Mouse (Mus musculus) left cerebral cortex, postnatal 25 days (tissue): Measurements from ENCODE around the gene Nfic. TPM values are rescaled to one million over a fixed set of nuclear protein-coding genes. Genes with fewer than 3 reads are reported as not detected.

Experiments
- DNase-seq, 2 experiments: peaks; one replicate each; pipeline ENCODE4 v3.0.0; 2022; ENCODE audit warnings: low spot score in 2 of 2, mixed read lengths in 1 of 2
- intact Hi-C: fragments of 180-260 bp; cut with DNase I; formaldehyde crosslinking; loops from one replicate; pipeline ENCODE4 v1.15.1; 2025
- total RNA-seq, 2 experiments: library from RNA; stranded (reverse); gene quantifications; 2 replicates each; pipeline ENCODE4 v1.2.3; 2021

Gene Nfic
- total RNA-seq, 2 experiments from 2014 or later: 81.1 to 87.3 TPM

- peak; percentile 100 for DNase-seq
- intact Hi-C loops: no loop called here
These were observed 76.8 kb downstream of the Nfic start for GRCm38 (mm10) chr10:81378553-81379182.

DNA sequence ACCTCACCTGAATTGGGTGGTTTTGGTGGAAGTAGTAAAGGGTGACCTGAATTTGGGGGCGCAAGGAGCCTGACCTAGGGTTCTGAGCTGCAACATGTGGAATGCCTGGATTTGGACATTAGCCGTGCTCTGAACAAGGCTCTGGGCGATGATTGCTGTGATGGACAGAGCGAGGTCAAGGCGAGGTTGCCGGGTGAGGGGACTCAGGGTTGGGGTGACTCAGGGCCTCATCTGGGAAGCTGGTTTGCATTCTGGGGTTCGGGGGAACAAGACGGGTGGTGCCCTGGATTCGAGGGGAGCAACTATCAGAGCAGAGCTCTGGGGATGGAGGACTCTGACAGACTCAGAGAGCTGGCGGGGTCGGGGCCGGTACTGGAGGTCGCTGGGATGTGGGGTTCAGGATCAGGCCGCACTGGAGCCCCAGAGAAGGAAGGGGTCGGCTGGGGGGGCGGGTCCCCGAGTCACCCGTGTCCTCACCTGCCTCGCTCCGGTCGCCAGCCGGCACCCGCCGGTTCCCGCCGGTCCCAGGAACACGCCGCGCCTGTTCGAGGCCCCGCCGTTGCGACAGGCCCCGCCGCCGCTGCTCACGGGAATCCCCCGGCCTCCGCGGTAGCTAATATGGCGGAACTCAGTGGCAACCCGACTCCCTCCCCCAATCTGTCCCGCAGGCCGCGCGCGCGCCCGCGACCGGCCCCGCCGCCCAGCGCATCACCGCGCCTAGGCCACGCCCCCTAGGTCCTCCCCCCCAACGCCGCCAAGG, 77.5 kb downstream of the Nfic start, which contains the start of gene Fzr1:
Gene Fzr1, minus strand, starts transcription at position 724 of the 760 bp plus-strand sequence.
- DNase-seq: no peak
- intact Hi-C loops: no loop called here

GRCm38 (mm10) chr10:81377362-81377664, 78.1 kb downstream of the Nfic start:
- no peak for DNase-seq
- intact Hi-C loops: no loop called here

DNA sequence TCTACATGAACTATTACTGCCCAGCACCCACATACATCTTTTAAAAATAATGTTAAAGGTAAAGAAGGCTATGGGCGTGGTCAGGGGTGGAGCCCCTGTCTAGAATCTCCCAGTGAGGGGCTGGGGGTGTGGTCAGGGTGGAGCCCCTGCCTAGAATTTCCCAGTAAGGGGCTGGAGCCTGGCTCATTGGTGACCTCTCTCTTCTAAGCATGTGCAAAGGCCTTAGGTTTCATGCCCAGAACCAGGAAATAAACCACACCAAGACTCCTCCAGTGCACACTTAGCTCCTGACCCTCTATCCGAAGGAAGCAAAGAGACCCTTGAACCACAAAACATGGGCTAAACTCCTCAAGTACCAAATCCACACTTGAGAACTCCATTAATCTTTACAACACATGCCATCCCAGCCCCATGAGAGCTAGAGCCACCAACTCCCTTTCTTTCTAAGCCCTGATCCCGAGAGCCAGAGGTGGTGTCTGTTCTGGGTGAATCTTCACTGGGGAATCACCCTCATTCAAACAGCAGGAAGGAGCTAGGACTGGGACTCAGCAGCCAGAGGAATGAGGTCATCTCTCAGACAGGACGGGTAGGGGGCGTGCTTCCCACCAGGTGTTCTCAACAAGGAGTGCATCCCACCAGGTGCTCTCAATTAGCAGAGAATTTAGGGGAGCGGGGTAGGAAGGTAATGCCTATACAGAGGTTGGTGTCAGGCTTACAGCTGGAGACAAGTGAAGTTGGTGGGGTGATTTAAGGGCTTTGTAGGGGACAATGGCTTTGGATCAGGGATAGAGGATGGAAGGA, 78.7 kb downstream of the Nfic start:
- intact Hi-C loops: no loop called here
- DNase-seq: no peak

DNA sequence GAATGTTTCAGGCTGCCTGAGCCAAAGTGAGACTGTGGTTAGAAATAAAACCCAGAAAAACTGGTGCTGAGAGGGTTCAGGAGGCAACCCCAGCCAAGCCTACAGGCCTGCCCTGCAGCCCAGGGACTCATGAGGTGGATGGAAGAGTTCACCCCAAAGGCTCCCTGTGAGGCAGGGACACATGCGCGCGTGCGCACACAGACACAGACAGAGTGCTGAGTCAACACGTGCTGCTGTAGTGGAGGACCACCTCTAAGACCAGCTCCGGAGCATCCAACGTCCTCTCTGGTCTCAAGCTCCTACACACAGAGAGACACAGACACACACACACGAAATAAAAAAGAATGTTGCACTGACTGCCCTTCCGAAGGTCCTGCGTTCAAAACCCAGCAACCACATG, 80.1 kb downstream of the Nfic start:
- DNase-seq: no peak
- intact Hi-C loops: no loop called here

- intact Hi-C loops: no loop called here
- DNase-seq: no peak
These were observed 88.3 kb downstream of the Nfic start for GRCm38 (mm10) chr10:81367207-81367495.

DNA sequence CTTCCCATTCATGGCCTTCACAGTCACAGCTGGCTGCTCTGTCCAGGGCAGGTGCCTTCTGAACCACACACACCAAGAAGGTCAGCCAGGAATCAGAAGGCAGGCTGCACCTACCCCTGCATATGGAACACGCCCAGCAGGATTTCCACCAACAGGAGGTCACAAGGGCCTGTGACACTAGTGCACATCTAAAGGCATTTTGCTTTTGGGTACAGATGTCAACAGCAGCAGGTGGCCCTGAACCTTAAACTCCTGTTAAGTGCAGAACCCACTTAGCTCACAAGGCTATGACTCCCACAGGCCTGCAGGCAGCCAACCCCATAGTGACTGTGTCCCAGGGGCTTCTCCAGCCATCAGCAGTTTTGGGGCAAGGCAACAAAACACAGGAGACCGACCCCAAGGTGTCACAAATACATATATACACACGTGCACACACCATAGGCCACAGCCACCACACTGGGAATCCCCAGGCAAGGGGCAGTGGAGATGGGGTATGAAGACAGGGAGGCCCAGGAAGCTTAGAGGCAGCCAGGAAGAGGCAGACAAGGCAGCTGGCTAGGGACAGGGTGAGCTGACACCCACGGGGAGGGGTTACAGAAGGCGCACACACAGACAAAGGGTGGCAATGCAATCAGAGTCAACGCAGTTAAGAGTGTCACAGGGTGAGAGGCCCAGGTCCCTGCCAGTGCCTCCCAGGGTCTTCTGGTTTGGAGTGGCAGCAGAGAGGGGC, 88.8 kb downstream of the Nfic start:
- intact Hi-C loops: no loop called here
- no peak for DNase-seq

- intact Hi-C loops: no loop called here
- no peak for DNase-seq
These were observed 89.6 kb downstream of the Nfic start, which contains the start of gene 4930404N11Rik for GRCm38 (mm10) chr10:81365672-81366476. 4930404N11Rik (minus strand) TSS chr10:81365816.

DNA sequence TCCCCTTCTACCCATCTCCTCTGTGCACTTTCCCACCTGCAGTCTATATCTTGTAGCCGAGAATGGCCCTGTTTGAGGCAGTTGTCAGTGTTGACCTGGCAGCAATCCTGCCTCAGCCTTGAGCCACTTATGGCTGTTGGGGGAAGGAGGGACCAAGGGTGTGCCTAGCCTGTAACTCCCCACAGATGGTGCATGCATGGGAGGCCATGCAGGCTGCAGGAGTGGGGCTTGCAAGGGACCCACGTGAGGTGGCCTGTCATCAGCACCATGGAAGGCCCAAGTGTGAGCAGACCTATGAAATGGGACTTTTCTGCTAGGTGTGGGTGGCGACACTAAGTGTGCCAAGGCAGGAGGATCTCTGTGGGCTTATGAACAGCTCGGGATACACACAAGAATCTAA, 90.4 kb downstream of the Nfic start:
- DNase-seq: peak; percentile 50 to 76
- intact Hi-C loops: no loop called here

DNA sequence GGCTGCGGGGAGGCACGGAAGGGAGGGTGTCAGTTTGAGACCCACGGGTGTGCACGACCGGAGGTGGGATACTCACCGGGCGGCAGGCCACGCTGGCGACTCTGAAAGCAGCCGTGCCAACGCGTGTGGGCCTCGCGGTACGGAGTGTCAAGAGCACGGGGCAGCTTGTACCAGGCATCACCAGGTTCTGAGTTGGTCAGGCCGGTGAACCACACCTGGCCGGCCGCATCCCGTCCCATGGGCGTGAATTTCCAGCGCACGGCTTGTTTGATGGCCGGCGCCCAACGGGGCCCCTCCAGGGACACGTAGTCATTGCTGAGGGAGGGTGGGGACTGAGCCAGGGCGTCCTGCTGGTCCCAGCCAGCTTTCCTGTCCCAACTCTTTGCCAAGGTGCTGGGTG, 90.8 kb downstream of the Nfic start:
- intact Hi-C loops: no loop called here
- no peak for DNase-seq

GRCm38 (mm10) chr10:81363436-81364346, 91.7 kb downstream of the Nfic start:
- intact Hi-C loops: no loop called here
- DNase-seq: no peak

- no peak for DNase-seq
- intact Hi-C loops: no loop called here
These were observed 93.0 kb downstream of the Nfic start for GRCm38 (mm10) chr10:81362336-81362949.

GRCm38 (mm10) chr10:81360721-81361120, 94.7 kb downstream of the Nfic start:
- intact Hi-C loops: no loop called here
- no peak for DNase-seq

- intact Hi-C loops: no loop called here
- no peak for DNase-seq
These were observed 96.6 kb downstream of the Nfic start for GRCm38 (mm10) chr10:81358841-81359240.

DNA sequence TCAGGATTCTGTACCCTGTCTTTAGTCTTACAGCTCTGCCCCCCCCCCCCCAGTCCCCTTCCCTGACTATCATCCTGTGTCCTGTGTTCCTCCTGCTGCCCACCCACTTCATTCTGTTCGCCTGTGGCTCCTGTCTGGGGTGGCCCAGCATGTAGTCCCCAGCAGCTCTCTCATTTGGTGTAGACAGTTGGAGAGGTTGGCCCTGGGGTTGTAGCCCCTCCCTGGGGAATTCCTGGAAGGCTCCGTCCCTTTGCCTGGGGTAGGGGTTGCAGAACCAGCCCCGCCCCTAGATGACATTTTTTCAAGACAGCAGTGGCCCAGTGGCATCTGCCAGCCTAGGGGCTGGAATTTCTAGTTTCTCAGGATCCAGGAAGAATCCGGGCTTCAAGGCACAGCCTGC, 97.2 kb downstream of the Nfic start:
- intact Hi-C loops: no loop called here
- DNase-seq: no peak

GRCm38 (mm10) chr10:81356991-81357844, 98.2 kb downstream of the Nfic start, which contains the start of gene Mfsd12:
Mfsd12 (plus strand) TSS chr10:81357491.
- intact Hi-C loops: no loop called here
- peak; percentile 91 to 93 for DNase-seq
